Mouse (Mus musculus): ENCODE data around the gene Cnot6l.

DNA sequence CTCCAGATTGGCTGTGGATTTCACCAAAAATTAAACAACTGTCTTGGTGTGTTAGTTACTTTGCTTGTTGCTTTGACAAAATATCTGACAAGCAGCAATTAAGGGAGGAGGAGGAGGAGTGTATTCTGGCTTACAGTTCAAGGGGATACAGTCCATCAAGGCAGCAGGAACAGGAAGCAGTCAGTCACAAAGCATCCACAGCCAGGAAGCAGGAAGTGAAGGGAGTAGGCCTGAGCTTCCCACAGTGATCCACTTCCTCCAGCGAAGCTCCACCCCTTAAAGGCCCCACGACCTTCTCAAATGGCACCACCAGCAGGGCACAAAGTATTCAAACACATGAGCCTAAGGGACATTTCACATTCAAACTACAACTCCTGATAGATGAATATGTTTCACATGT lies 2.8 kb upstream of the Cnot6l start:
- TF ChIP-seq POLR2A (IDR thresholded peaks at IDR 0.05; ENCODE audit: insufficient read depth, low read depth, low read length) (no peak), CTCF (IDR thresholded peaks at IDR 0.05; ENCODE audit: insufficient read depth, low read depth, low read length) (no peak)
